ENCODE assay signal across 8 mouse cellular contexts in genomic region chr6:129333674-129334078, GRCm38 (mm10). TPM values are rescaled to one million over a fixed set of nuclear protein-coding genes. Genes with fewer than 3 reads are reported as not detected.
DNase-seq lines count a peak whose midpoint lies in the region; ATAC-seq lines count a peak whose summit lies in the region.

No protein-coding gene starts in this region.

- no peaks in the 10 kb centered on the region; the same call in 1 of the 2 replicates for H3K4me1 ChIP-seq in heart, embryonic 15.5 days (replicated peaks)
- H3K4me1 ChIP-seq in liver, embryonic 12.5 days: no peaks in the 10 kb centered on the region

- H3K9ac ChIP-seq in heart, embryonic 15.5 days: no peak overlapping the region
- no peak overlapping the region for H3K9ac ChIP-seq in liver, embryonic 12.5 days

- no peaks in the 10 kb centered on the region for H3K36me3 ChIP-seq in heart, embryonic 15.5 days
- no peaks in the 10 kb centered on the region for H3K36me3 ChIP-seq in liver, embryonic 12.5 days

- H3K4me2 ChIP-seq in heart, embryonic 15.5 days: peak overlapping the region; percentile 44; the same call in 1 of the 2 replicates
- 0 out of 2 replicates have a peak overlapping the region, but pooled peaks have one; percentile 16 for H3K4me2 ChIP-seq in liver, embryonic 12.5 days

- H3K27me3 ChIP-seq in heart, embryonic 15.5 days: no peaks in the 10 kb centered on the region
- no peaks in the 10 kb centered on the region for H3K27me3 ChIP-seq in liver, embryonic 12.5 days (replicated peaks)

- no peak overlapping the region for H3K4me3 ChIP-seq in heart, embryonic 15.5 days
- H3K4me3 ChIP-seq in liver, embryonic 12.5 days: no peak overlapping the region

- no peak overlapping the region for H3K27ac ChIP-seq in heart, embryonic 15.5 days
- no peak overlapping the region for H3K27ac ChIP-seq in liver, embryonic 12.5 days

- peak; percentile 14 for DNase-seq in 3134 (ENCODE audit: extremely low read depth, insufficient read length, low spot score)
- peak; percentile 13 for DNase-seq in adipocyte (ENCODE audit: low spot score)
- peak; percentile 24 for DNase-seq in embryo, embryonic 9.5 days (ENCODE audit: extremely low spot score)
- DNase-seq in kidney, postnatal 10 days: peak; percentile 63
- DNase-seq in spleen, postnatal 4 days (ENCODE audit: low spot score in 2 of 2): peak; percentile 68 to 79

- ATAC-seq in heart, embryonic 15.5 days (replicated peaks; ENCODE audit: insufficient number of reproducible peaks, insufficient read depth, low FRiP score, low read depth): peak; percentile 53
- ATAC-seq in liver, embryonic 12.5 days: peak; percentile 63
- ATAC-seq in monocyte, adult 5-6 weeks (replicated peaks; ENCODE audit: insufficient number of reproducible peaks, low FRiP score, low TSS enrichment, poor library complexity, severe bottlenecking): peak; percentile 100

- H3K9me3 ChIP-seq in heart, embryonic 15.5 days (replicated peaks): no peaks in the 10 kb centered on the region
- no peaks in the 10 kb centered on the region for H3K9me3 ChIP-seq in liver, embryonic 12.5 days (replicated peaks)

- WGBS in heart, embryonic 15.5 days: 17% methylated on average over 11 of the region's 11 CpGs
- WGBS in liver, embryonic 12.5 days (ENCODE audit: insufficient replicate concordance): 15% methylated on average over 11 of the region's 11 CpGs

RNA-seq across cellular contexts. Expression of gene 4922502D21Rik, which starts 2.1 kb away (rescaled TPM):
- polyA plus RNA-seq in heart, embryonic 15.5 days (2015; fragmentation: Nextera tagmentation; extraction: Ambion mirVana): not detected in 2 replicates
- not detected in 2 replicates for polyA plus RNA-seq in liver, embryonic 12.5 days (2016; fragmentation: Nextera tagmentation; extraction: Ambion mirVana)
- 0.76 to 0.85 TPM in 2 of 3 replicates, not detected in the other for total RNA-seq in monocyte, adult 5-6 weeks (2017)

RNA-seq across cellular contexts. Expression of gene Clec12a, which starts 8.8 kb away (rescaled TPM):
- polyA plus RNA-seq in heart, embryonic 15.5 days (2015; fragmentation: Nextera tagmentation; extraction: Ambion mirVana): 0.60 and 1.6 TPM in 2 replicates
- polyA plus RNA-seq in liver, embryonic 12.5 days (2016; fragmentation: Nextera tagmentation; extraction: Ambion mirVana): 2.7 and 3.3 TPM in 2 replicates
- 95.9 to 190 TPM (median 158 TPM) in 3 replicates for total RNA-seq in monocyte, adult 5-6 weeks (2017)

RNA-seq across cellular contexts. Expression of gene Clec12b, which starts 52.0 kb away (rescaled TPM):
- 0.09 TPM in 1 of 2 replicates, not detected in the other for polyA plus RNA-seq in heart, embryonic 15.5 days (2015; fragmentation: Nextera tagmentation; extraction: Ambion mirVana)
- not detected in 2 replicates for polyA plus RNA-seq in liver, embryonic 12.5 days (2016; fragmentation: Nextera tagmentation; extraction: Ambion mirVana)
- not detected in 3 replicates for total RNA-seq in monocyte, adult 5-6 weeks (2017)

RNA-seq across cellular contexts. Expression of gene Cd69, which starts 58.4 kb away (rescaled TPM):
- polyA plus RNA-seq in heart, embryonic 15.5 days (2015; fragmentation: Nextera tagmentation; extraction: Ambion mirVana): 0.10 and 0.70 TPM in 2 replicates
- polyA plus RNA-seq in liver, embryonic 12.5 days (2016; fragmentation: Nextera tagmentation; extraction: Ambion mirVana): 1.3 TPM in 2 replicates
- 122 to 324 TPM (median 301 TPM) in 3 replicates for total RNA-seq in monocyte, adult 5-6 weeks (2017)

Comparison
In these comparisons a context has a peak if more than half of its experiments do, and no peak if none do; other contexts are left out.
1. DNase-seq: peak in every context shown above with its lines; median percentile 74 in spleen, postnatal 4 days; 63 in kidney, postnatal 10 days; 24 in embryo, embryonic 9.5 days; 14 in 3134; 13 in adipocyte.